Comparison of ENCODE assay signal across 8 mouse cellular contexts in genomic region chr3:94953764-94954616, GRCm38 (mm10). TPM values are rescaled to one million over a fixed set of nuclear protein-coding genes. Genes with fewer than 3 reads are reported as not detected.
DNase-seq lines count a peak whose midpoint lies in the region; ATAC-seq and TF ChIP-seq lines count a peak whose summit lies in the region.

Rfx5 (plus strand) TSS chr3:94954075.

- peak; percentile 93 for ATAC-seq in activated CD4-positive, CD25-positive, alpha-beta regulatory T cell, adult 4 months

- H3K27me3 ChIP-seq in megakaryocyte, embryonic 14.5 days (replicated peaks) = no peaks in the 10 kb centered on the region

- TF ChIP-seq CTCF in cortical plate, adult 2 months (IDR thresholded peaks at IDR 0.05; ENCODE audit: extremely low read depth, insufficient read depth, low read length) = no peak

- H3K4me3 ChIP-seq in cortical plate, adult 2 months (ENCODE audit: insufficient read depth, low read length) = peak within 1 kb of the TSS; percentile 65
- peak within 1 kb of the TSS; percentile 95 for H3K4me3 ChIP-seq in megakaryocyte, embryonic 14.5 days (replicated peaks)

- peak within 1 kb of the TSS; percentile 61; the same call in 1 of the 2 replicates for H3K27ac ChIP-seq in cortical plate, adult 2 months (ENCODE audit: insufficient read depth, low read length)

- DNase-seq in gastrocnemius, adult 8-10 months (ENCODE audit: low spot score in 2 of 2) = peak; percentile 86 to 87
- peak; percentile 96 for DNase-seq in hindlimb bud, embryonic 11.5 days (ENCODE audit: extremely low spot score, low read depth, low spot score)
- DNase-seq in left cerebral cortex, adult 8-10 months (ENCODE audit: low spot score in 2 of 2) = peak; percentile 75 to 95
- DNase-seq in right cerebral cortex, postnatal 10 days (ENCODE audit: low spot score in 2 of 2) = peak; percentile 96 to 98
- peak; percentile 79 for DNase-seq in urinary bladder, postnatal 25 days (ENCODE audit: low spot score)

- peaks cover 39% of the 10 kb centered on the region for H3K36me3 ChIP-seq in megakaryocyte, embryonic 14.5 days (replicated peaks; ENCODE audit: low read length)

- no peak for TF ChIP-seq POLR2A in cortical plate, adult 2 months (IDR thresholded peaks at IDR 0.05; ENCODE audit: extremely low read depth, insufficient read depth, low read length)

- H3K9me3 ChIP-seq in megakaryocyte, embryonic 14.5 days = 0 out of 2 replicates have a peak, but pooled peaks cover 3% of the 10 kb centered on the region

- H3K4me1 ChIP-seq in cortical plate, adult 2 months (ENCODE audit: control insufficient read depth, insufficient read depth, low read length) = 0 out of 2 replicates have a peak, but pooled peaks cover 2% of the 10 kb centered on the region
- H3K4me1 ChIP-seq in megakaryocyte, embryonic 14.5 days = peaks cover 47% of the 10 kb centered on the region

RNA-seq across cellular contexts. Expression of gene Rfx5, which starts in this region (rescaled TPM):
- 10 to 100 TPM in 1 of 2 experiments, 1 to 10 TPM in 1; 10.0 to 12.3 TPM for polyA plus RNA-seq in activated CD4-positive, CD25-positive, alpha-beta regulatory T cell, adult 4 months (2017; shearing (Covaris generic))
- 24.3 and 26.4 TPM in 2 replicates for polyA plus RNA-seq in cortical plate, adult 2 months (2012; rRNA removed)
- 1 to 10 TPM; 4.5 to 8.4 (median 6.1) TPM for total RNA-seq in gastrocnemius, adult 8-10 months (2022)
- 10 to 100 TPM; 25.3 to 30.5 (median 27.1) TPM for total RNA-seq in left cerebral cortex, adult 8-10 months (2022)
- 0.45 TPM in 1 of 2 replicates, not detected in the other for polyA plus RNA-seq in megakaryocyte, embryonic 14.5 days (2012; ENCODE audit: insufficient read depth, low replicate concordance)

Comparison
In these comparisons a context has a peak if more than half of its experiments do, and no peak if none do; other contexts are left out.
1. Peak in every context shown above with its lines: DNase-seq, ATAC-seq, H3K4me3 ChIP-seq and H3K27ac ChIP-seq.